Mouse (Mus musculus) megakaryocyte, embryonic 14.5 days (primary cell): ENCODE results near the gene Wdr90.

ENCODE experiments used
- FLI1 ChIP-seq: IDR thresholded peaks from 2 replicates; pipeline ENCODE4 v1.6.1; 2012; ENCODE audit warnings: low read length, inconsistent platforms, mixed read lengths
- GATA1 ChIP-seq: IDR thresholded peaks from 3 replicates; pipeline ENCODE4 v1.6.1; 2012; ENCODE audit warnings: mixed read lengths, low read length, inconsistent platforms, borderline replicate concordance

GRCm38 (mm10) chr17:25907640-25908039 is 46.3 kb upstream of the Wdr90 start:
- TF ChIP-seq GATA1 = no peak
- TF ChIP-seq FLI1 = no peak
